Mouse (Mus musculus): ENCODE data around the gene Arglu1. TPM values are rescaled to one million over a fixed set of nuclear protein-coding genes. Genes with fewer than 3 reads are reported as not detected.
A peak's percentile ranks its signal among the peaks of the same experiment; 100 is the strongest.

Gene Arglu1
- 10 to 100 TPM; 50.9 to 75.9 TPM for total RNA-seq (2021)
- long read RNA-seq, experiment 1, transcript Arglu1-204 (3 exons, 3,559 nt), result minor isoform, 8 of 89 reads
- long read RNA-seq, experiment 1, transcript Arglu1-201 (4 exons, 3,197 nt), result major isoform, 58 of 89 reads
- long read RNA-seq, experiment 1, partial matches to known transcripts, result 6 of 89 reads
- long read RNA-seq, experiment 1, other reads (novel, unspliced or antisense), result 17 of 89 reads
- long read RNA-seq, experiment 2, transcript Arglu1-201 (4 exons, 3,197 nt), result major isoform, 61 of 95 reads
- long read RNA-seq, experiment 2, transcript Arglu1-204 (3 exons, 3,559 nt), result minor isoform, 12 of 95 reads
- long read RNA-seq, experiment 2, partial matches to known transcripts, result 7 of 95 reads
- long read RNA-seq, experiment 2, other reads (novel, unspliced or antisense), result 15 of 95 reads

GRCm38 (mm10) chr8:8690146-8691092 is at the start of gene Arglu1:
Gene Arglu1, minus strand, starts transcription at chr8:8690521.
- DNase-seq (ENCODE audit: low spot score in 2 of 2), result peak; percentile 98 to 99

- DNase-seq (ENCODE audit: low spot score in 2 of 2), result no peak
Observed at GRCm38 (mm10) chr8:8737271-8737670, 47.0 kb upstream of the Arglu1 start.

GRCm38 (mm10) chr8:8736826-8737225 is 46.5 kb upstream of the Arglu1 start:
- no peak for DNase-seq (ENCODE audit: low spot score in 2 of 2)

GRCm38 (mm10) chr8:8733804-8734203 is 43.5 kb upstream of the Arglu1 start:
- no peak for DNase-seq (ENCODE audit: low spot score in 2 of 2)

GRCm38 (mm10) chr8:8728643-8729042 is 38.3 kb upstream of the Arglu1 start:
- DNase-seq (ENCODE audit: low spot score in 2 of 2), result no peak

- DNase-seq (ENCODE audit: low spot score in 2 of 2), result no peak
Observed at GRCm38 (mm10) chr8:8726547-8726946, 36.2 kb upstream of the Arglu1 start.

GRCm38 (mm10) chr8:8704813-8705212 is 14.5 kb upstream of the Arglu1 start:
- no peak for DNase-seq (ENCODE audit: low spot score in 2 of 2)

- DNase-seq (ENCODE audit: low spot score in 2 of 2), result no peak
Observed at GRCm38 (mm10) chr8:8703668-8704067, 13.3 kb upstream of the Arglu1 start.

- no peak for DNase-seq (ENCODE audit: low spot score in 2 of 2)
Observed at GRCm38 (mm10) chr8:8700821-8701220, 10.5 kb upstream of the Arglu1 start.

GRCm38 (mm10) chr8:8700229-8700628 is 9.9 kb upstream of the Arglu1 start:
- no peak for DNase-seq (ENCODE audit: low spot score in 2 of 2)

GRCm38 (mm10) chr8:8689454-8690145 is 721 bp downstream of the Arglu1 start:
- peak; percentile 61 to 68 for DNase-seq (ENCODE audit: low spot score in 2 of 2)

GRCm38 (mm10) chr8:8688823-8689453 is 1.4 kb downstream of the Arglu1 start:
- DNase-seq (ENCODE audit: low spot score in 2 of 2), result no peak

- DNase-seq (ENCODE audit: low spot score in 2 of 2), result no peak
Observed at GRCm38 (mm10) chr8:8685517-8685916, 4.8 kb downstream of the Arglu1 start.

- no peak for DNase-seq (ENCODE audit: low spot score in 2 of 2)
Observed at GRCm38 (mm10) chr8:8682697-8683096, 7.6 kb downstream of the Arglu1 start.

- no peak for DNase-seq (ENCODE audit: low spot score in 2 of 2)
Observed at GRCm38 (mm10) chr8:8678236-8678635, 12.1 kb downstream of the Arglu1 start.

GRCm38 (mm10) chr8:8674864-8675263 is 15.5 kb downstream of the Arglu1 start:
- no peak for DNase-seq (ENCODE audit: low spot score in 2 of 2)

GRCm38 (mm10) chr8:8661759-8662138 is 28.6 kb downstream of the Arglu1 start:
- DNase-seq (ENCODE audit: low spot score in 2 of 2), result peak; percentile 77 to 90

- peak; percentile 93 to 94 for DNase-seq (ENCODE audit: low spot score in 2 of 2)
Observed at GRCm38 (mm10) chr8:8661103-8661758, 29.1 kb downstream of the Arglu1 start, which contains the start of gene Efnb2. Gene Efnb2, minus strand, starts transcription at chr8:8661242.

GRCm38 (mm10) chr8:8660307-8661098 is 29.8 kb downstream of the Arglu1 start:
- no peak for DNase-seq (ENCODE audit: low spot score in 2 of 2)

All from gastrocnemius, postnatal 4 days (tissue).